Mouse (Mus musculus) urinary bladder, postnatal 4 days (tissue): ENCODE data around the gene Zbtb49.

ENCODE experiments used
- DNase-seq, 2 experiments: peaks; one replicate each; pipeline ENCODE4 v3.0.0; 2021 to 2022; ENCODE audit warnings: low spot score in 2 of 2

Gene Zbtb49

DNA sequence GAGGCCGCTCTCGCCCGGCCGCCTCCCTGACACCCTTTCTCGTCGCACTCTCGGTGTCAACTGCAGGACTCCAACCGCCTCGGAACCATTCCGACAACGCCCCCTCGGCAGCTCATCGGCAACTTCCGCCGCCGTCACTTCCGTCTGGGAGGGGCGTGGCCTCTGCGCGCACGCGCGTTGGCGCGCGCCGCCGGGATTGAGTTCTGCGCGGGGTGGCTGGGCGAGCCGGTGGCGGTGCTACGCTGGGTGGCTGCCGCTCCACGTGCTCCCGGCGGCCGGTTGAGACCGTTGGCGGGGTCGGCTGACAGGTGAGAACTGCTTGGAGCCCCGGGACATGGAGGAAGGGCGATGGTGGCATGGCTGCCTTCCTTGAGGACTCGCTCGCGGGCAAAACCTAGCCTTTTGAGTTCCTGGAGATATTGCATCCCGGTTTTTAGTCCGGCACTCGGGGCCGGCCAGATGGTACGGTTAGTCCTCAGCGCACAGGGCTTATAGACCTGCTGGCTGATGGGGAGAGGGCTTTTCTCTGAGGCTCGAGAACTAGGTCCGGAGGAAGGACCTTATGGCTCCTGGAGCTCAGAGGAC lies at the start of gene Zbtb49, which contains the start of gene Lyar:
Gene Zbtb49 (minus strand): TSS at position 130 of the 585 bp plus-strand sequence.
Gene Lyar (plus strand): TSS at position 143 of the 585 bp plus-strand sequence.
- DNase-seq = peak; percentile 91 to 95

DNA sequence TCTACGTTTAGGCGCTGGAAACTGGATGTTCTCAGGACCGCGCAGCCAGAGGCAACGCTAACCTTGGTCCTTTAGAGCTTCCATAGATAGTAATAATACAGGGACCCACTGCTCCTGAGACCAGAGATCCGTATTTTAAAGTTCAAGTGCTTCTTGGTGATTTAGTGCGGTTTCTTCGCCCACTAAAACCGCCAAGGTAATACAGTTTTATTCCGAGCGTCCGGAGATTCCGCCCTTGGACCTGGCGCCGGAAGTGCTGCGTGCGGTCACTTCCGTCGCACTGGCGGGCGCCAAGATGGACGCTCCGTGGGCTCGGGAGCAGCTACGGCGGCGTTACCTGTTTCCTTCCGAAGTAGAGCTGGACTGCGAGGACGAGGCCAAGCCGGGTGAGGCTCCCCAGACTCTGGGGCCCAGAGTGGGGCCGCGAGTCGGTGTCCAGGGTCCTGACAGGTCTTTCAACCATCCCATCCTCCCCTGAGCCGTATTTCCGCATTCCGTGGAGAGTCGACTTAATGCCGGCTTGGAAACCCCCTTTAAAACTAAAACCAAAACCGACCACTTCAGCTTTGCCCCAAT lies 39.9 kb upstream of the Zbtb49 start, which contains the start of gene Tmem128:
Gene Tmem128 (plus strand): TSS at position 79 of the 576 bp plus-strand sequence.
- peak in 1 of 2 experiments; percentile 57 for DNase-seq

DNA sequence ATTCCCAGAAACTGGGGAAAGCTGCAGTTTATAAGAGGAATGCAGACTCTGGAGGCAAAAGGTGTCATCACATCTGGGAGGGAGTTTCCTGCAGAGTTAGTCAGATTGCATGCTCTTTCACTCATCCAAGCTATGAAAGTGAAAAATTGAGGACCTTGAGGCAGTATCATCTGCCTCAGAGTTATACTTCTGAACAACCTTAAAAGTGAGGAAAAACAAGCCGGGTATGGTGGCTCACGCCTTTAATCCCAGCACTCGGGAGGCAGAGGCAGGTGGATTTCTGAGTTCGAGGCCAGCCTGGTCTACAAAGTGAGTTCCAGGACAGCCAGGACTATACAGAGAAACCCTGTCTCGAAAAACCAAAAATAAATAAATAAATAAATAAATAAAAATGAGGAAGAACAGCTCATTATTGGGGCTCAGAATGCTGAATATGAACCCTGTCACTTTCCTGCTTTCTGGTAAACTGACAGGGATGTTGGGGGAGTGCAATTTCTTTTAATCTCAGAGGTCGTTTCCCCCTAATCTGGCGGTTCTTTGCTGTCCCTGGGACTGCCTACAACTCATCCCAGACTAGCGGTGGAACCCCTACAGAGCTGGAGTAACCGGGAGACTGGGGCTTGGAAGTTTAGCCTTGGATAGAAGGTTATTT lies 39.3 kb upstream of the Zbtb49 start:
- DNase-seq = no peak

DNA sequence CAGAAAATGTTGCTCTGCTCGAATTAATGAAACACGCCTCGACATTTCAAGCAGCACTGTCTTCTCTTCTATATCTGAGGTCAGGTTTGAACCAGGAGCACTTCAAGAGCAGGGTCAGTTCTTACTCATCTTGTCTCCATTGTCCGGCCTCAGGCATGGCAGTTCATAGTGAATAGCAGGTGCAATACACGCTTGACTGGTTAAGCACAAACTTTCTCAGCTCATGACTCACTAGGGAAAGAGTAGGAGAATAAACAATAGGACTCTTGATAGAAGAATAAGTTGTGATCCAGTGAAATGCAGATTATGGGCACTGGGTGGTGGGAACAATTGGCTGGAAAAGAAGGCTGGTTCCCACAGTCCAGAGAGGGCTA lies 38.5 kb upstream of the Zbtb49 start:
- DNase-seq = no peak

DNA sequence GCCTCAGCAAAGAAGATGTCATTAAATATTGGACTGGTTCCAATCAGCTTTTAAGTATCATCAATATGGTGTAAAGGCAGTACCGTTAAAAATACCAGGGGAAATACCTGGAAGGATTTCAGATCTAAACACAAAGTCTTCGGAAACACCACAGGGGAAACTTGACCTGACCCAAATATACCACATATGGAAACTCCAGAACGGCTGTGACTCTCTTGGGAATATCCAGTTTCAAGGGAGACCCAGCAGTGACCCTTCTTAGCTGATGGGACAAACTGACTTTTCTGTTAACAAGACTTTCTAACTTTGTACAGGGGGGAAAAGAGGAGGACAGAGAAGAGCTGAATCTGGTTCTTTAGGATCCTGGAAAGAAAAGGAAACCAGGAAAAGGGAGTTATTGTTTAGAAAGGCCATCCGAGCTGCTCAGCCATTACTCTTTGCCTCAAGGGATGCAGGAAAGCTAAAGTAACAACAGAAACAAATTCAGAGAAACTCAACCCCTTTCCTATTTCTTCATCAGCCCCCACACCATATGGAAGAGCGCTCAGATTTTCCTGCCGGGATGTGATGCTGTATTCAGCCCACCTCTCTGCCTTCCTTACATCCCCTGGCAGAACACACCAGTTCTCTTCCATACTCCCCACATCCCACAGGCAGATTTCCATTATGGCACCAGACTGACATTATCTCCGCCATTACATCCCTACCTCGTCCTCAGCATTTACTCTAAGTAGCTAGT lies 37.9 kb upstream of the Zbtb49 start:
- DNase-seq = no peak

DNA sequence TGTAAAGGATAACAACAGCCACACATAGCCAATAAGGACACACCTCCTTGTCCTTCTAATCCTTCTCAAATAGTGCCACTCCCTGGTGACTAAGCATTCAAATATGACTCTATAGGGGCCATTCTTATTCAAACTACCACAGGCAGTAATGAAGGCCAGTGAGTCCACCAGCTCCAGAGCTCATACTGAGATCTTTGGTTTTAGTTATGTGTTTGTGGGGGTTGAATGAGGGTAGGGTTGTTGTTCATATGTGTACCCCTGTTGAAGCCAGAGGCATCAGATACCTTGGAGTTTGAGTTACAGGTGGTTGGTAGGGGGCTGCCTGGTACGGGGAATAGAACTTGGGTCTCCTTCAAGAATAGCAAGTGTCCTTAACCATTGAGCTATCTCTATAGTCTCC lies 36.3 kb upstream of the Zbtb49 start:
- DNase-seq = no peak

DNA sequence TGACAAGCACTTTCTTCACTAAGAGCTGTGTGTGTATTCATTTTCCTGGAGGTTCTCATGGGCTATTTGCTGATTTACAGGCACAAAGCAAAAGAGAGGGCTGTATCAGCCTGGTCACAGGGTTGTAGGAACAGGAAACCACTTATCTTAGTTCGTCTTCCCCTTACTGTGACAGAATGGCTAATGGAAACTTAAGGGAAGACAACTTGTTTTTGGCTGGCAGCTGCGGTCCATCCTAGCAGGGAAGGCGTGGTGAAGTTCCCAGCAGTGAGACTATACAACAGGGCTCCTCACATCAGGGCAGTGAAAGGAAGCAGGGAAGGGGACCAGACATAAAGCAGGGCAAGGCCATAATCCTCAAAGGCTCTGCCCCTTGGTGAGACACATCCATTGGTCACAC lies 35.4 kb upstream of the Zbtb49 start:
- DNase-seq = no peak

DNA sequence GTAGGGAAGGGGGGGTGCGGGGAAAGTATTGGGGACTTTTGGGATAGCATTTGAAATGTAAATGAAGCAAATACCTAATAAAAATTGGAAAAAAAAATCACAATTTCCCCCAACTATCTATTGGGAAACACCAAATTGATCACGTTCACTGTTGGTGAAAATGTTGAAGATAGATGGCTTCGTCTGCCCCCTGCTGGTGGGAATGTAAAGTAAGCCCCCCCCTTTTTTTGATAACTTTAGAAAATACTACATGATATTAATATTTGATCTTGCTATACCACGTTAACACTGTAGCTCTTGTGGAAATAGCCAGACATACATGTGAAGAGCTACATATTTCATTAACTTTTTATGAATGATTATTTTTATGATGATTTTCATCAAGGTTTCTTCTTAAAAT lies 34.9 kb upstream of the Zbtb49 start:
- DNase-seq = no peak

DNA sequence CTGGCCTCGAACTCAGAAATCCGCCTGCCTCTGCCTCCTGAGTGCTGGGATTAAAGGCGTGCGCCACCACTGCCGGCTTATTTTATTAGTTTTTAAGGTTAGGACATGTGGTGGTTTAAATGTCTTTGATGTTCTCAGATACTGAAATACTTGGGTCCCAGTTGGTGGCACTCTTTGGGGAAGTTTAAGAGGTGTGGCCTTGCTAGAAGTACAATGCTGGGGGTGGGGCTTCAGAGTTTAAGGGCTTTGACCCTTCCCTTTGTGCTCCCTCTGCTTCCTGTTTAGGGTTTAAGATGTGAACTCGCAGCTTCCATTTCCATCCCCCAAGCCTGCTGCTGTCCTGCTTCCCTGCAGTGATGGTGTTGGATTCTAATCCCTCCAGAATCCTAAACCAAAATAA lies 21.7 kb upstream of the Zbtb49 start:
- DNase-seq = no peak

DNA sequence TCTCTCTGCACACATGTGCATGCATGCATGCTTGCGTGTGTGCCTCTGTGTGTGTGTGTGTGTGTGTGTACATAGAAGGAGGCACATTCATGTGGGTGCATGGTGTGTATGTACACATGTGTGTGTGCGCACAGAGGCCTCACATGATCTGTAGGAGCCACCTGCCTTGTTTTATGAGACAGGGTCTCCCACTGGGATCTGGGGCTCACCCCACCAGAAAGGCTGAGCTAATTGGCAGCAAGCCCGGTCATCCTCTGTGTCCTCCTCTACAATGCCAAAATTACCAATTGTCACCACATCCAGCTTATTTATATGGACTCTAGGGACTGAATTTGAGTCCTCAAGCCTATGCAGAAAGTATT lies 21.2 kb upstream of the Zbtb49 start:
- DNase-seq = no peak

DNA sequence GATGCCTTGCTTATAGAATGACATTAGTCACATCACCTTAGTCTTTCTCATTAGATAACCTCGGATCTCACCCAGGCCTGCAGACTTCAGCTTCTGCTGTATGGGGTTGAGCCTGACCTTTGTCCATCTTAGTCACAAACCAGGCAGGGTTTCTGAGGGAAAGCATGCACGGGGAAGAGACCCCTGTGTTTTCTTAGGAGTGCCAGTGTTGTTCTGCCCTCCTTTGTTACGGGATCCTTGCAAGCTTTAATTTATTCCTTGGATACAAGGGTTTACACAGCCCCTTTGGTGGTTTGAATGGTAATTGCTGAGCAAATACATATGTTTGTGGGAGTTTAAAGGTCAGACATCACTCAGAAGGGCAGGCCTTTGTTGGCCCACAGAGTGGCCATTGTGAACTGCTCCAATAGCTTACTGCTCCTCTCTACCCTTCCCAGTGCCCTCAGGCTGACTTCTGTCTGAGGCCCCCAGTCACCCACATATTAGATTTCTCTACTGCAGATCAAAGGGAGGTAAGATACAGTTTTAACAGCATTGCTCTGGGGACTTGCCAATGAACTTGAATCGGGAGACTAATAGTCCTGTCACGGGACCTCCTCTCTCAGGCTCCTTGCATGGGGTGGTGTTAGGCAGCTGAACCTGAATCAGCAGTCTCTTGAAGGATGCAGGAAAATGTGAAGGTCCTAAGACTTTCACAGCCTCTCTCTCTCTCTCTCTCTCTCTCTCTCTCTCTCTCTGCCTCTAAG lies 20.6 kb upstream of the Zbtb49 start:
- DNase-seq = no peak

DNA sequence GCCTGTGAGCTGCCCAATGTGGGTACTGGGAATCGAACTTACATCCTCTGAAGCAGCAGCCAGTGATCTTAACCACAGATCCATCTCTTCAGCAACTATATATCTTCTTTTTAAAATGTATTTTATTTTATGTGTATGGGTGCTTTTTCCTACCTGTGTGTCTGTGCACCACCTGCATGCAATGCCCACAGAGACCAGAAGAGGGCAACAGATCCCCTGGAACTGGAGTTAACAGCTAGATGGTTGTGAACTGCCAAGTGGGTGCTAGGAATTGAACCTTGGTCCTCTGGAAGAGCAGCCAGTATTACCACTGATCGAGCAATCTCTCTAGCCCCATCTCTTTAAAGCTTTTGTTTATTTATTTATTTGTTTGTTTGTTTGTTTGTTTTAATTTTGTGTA lies 16.4 kb upstream of the Zbtb49 start:
- DNase-seq = no peak

DNA sequence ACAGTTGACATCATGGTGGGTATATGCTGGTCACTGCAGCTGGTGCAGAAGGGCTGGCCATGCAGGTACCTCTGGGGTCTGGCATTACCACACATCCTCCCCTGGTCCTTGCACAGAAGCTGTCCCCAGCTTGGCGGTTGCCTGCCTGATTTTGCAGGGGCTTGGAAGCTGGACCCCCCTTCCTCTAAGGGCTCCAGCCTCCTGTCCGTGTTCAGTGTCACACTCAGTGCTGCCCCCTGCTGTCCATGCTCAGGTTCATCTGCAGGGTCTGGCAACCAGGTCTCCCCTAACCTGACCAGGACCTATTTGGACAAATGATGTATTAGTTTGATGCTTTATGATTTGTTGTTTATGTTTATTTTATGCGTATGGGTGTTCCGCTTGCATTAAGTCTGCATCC lies 15.2 kb upstream of the Zbtb49 start:
- DNase-seq = peak in 1 of 2 experiments; percentile 22

DNA sequence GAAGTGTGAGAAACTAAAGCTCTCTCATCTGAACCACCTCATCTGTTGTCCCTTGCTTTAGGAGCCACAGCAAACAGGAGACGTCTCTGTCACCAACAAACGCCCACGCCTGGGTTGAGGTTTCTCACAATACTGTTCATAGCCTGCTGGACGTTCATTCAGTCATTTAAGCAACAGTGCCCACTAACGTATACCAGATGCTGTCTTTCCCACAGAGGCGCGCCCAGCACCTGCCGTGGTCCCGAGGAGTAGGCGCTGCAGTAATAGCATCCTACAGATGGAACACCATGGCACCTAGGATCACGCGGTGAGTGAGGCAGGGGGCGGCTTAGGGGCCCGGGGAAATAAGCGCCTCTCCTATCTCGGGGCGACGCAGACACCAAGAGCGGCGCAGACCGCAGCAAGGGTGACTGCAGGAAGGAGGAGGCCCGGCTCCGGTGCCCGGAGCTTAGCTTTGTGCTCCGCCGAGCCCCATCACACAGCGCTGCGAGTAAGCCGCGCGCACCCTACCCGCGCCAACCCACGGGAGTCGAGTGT lies 418 bp downstream of the Zbtb49 start:
- DNase-seq = no peak

DNA sequence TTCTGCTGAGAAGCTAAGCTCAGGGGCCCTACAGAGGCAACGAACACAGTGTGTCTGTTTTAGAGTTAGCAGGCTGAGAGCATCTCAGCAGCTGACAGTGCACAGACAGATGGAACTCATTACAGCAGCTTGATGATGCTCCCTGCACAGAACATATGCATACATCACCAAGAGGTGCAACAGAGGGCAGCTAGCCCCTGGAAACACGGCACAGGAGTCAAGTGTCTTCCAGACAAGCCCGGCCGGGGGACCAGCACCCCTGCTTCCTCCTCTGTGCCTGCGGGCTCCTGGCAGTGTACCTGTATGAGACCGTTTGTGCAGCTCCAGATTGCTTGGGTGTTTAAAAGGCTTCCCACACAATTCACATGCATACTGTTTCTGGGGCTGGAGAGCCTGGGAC lies 7.2 kb downstream of the Zbtb49 start:
- no peak for DNase-seq

DNA sequence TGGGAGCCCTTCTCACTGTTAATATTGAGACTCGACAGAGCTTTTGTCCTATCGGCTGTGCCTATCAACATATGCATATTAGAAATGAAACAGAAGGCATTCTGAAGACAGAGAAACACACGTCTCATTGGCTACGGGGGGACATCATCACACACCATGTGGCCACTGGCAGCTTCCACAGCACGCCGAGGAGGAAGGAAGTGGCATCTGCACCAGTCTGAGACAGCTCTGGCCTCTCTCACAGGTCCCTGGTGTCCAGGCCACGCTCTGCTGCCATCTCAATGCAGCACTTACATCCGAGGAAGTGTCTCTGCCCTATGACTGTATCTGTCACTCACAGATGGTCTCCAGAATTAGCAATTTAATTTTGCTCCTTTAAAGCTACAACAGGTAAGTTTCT lies 8.6 kb downstream of the Zbtb49 start:
- DNase-seq = no peak

DNA sequence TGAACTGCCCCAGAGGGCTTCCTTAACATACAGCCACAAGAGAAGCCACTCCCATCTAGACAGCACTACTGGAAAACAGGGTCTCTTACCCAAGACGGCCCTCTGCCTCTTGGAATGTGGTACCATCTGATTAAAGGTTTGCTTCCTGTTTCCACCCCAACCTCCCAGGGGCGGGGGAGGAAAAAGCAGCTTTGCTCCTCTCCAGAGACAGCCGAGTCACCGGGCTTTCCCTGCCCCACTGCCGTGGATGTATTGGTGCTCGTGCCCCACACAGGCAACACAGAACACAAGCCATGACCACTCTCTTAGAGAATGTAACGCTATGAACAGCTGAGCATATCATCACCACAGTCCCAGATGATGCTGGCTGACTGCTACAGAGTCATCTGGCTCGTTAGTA lies 11.3 kb downstream of the Zbtb49 start:
- DNase-seq = no peak

DNA sequence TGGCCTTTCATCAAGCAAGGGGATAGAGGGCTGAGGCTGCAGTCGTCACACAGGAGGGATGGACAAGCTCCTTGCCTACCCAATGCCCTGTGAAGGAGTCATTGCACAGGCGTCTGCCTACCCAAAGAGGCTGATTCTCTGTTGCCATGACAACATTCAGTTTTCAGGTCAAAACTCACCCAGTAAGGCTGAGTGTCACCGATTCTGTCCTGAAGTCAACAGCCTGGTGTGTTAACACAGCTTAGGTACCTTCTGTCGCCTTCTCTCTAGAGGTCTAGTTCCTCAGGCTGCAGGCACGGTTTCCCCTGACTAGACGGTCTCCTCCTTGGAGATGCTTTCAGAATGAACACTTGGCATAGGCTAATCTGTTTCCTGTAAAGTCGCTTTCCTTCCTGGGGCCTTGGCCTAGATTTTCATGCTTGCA lies 14.9 kb downstream of the Zbtb49 start:
- DNase-seq = no peak

DNA sequence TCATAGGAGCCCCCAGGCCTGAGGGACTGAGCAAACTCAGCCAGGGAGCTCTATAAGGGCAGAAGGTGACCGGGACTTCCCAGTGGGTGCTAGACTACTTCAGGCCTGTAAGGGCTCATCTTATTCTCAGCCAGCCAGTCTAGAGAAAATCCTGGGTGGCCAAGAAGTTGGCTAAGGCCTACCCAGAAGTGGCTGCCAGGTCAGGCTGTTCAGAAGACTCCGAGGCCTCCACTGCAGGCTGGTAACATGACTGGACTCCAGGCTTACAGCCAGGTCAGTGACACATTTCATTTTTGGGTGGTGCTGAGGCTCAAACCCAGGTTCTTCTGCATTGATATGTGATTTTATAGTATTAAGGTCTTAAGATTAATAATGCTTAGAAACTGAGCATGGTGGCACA lies 20.6 kb downstream of the Zbtb49 start:
- DNase-seq = no peak

DNA sequence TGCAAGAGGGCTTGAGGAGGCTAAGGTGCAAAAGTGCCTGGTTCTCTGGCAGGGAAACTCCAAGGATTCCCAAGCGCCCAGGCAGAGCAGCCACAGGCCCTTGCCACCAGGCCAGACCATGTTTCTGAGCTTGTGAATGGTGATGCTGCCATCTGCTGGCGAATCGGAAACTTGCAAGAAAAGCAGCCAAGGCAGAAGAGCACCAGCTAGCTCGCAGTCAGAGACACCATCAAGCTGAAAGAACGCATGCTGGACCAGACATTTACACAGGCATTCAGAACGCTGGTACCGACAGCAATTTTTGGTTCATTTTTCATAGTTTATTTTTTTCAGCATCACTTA lies 22.8 kb downstream of the Zbtb49 start:
- peak; percentile 61 to 82 for DNase-seq

DNA sequence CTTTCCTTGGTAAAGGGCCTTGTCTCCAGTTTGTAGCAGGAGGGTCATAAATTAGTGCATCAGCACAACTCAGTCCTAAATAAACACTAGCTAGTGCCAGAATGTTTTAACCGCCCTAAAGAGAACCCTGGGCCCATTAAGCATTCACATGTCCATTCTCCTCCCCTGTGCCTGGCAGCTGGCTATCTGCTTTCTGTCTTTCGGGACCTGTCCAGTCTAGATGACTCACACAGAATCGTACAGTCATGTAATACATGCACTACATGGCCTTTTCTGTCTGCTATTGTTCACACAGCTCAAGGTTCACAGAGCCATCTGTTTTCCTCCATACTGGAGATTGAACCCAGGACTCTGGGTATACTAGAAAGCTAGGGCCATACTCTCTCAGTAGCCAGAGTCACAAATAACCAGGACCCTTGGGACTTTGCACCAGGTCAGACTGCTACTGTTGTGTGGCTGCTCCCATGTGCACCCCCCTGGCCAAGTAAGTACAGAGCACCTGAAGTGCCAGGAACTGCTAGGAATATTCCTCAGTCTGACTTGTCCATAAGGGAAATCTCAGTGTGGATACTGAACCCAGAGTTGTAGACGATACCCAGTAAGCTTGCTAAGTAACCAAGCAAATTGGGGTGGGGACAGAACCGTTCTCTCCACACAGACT lies 23.3 kb downstream of the Zbtb49 start:
- no peak for DNase-seq
